Mouse (Mus musculus): ENCODE data around the gene Bco2.

The Bco2 gene

DNA sequence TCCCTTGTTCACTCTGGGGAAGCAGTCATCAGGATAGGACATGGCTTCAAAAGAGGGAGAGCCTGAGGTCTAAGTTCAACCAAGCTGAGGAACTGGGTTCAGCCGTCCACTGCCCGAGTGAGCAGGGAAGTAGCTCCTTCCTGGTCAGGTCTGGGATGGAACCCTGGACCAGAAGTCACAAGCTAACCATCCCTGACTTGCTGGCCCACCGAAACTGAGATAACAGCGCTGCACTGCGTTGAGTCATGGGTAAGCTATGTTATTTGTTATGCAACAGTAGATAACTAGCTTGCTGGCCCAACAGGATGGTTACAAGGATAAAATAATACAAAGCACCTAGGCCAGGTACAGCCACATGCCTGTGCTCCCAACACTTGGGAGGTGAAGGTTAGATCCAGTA lies 39.5 kb downstream of the Bco2 start:
- DNase-seq (ENCODE audit: low spot score): no peak

GRCm38 (mm10) chr9:50507570-50507969 lies 47.4 kb downstream of the Bco2 start:
- DNase-seq (ENCODE audit: low spot score): no peak

DNA sequence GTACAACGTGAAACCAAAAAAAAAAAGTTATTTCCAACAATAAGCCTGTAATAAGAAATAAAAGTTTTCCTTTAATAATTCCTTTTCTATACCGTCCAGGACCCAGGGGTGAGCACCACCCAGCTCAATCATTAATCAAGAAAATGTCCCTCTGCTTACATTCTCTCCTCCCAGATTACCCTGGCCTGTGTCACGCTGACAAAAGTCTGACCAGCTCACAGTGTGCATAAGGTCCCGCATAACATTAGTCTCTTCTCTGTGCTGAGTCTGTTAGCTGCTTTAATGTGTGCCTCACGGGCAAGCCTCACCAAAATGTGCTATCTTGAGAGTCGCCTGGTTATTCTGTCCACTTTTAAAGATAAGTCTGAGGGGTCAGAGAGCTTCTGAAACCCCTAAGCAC lies 49.6 kb downstream of the Bco2 start:
- DNase-seq (ENCODE audit: low spot score): no peak

DNA sequence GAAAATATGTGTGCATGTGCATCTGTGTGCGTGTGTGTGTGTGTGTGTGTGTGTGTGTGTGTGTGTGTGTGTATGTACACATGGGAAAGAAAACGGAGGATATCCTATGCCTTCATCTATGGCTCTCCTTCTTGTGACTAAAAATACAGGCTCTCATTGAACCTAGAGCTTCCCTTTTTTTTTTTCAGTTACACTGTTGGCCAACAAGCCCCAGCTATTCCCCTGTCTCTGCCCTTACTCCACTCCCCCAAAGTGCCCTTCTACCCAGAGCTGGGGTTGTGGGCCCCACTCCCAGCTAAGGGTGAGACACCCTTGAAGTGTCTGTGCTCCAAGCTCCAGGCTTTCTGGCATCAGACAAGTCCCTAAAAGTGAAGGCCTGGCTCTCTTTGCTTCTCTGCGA lies 52.0 kb downstream of the Bco2 start:
- no peak for DNase-seq (ENCODE audit: low spot score)

DNA sequence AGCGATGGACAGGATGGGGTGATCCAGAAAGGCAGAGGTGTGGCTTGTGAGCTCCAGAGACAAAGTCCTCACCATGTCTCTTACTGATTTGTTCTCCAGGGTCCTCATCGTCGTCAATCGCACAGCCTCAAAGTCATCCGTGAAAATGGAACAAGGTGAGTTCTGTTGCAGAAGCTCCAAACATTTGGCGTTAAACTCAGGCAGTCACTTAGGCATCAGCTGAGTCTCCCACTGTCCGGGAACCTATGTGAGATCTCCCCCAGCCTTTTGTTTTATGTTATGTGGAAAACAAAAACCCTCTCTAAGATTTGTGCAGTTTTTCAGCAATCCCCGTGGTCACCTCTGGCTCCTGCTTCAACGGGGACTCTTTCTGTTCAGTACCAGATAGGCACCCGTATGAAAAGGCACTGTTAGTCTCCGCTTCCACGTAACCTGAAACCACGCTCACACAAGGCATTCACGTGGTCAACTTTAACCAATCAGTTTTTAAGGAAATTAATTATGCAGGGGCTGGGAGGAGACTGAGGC lies 53.9 kb downstream of the Bco2 start:
- no peak for DNase-seq (ENCODE audit: low spot score)

DNA sequence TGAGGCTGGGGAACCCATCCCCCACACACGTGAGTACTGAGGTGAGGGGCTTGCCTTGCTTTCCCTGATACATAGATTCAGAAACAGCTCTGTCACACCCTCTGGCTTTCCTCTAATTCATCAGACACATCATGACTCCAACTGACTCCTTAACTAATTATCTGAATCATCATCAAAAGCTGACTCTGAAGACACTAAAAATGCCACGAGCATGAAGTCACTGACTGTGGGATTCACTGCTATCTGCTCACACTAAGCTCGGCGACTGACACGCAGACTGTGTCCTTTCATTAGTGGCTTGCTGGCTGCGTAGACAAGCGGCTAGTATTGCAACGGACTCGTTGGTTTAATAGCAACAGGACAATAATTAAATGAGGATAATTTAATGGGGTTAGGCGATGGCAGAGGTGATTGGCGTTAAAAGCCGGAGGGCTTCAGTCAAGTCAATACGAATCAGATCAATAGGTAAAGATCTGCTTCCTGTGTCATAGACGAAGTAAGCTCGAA lies 54.5 kb downstream of the Bco2 start:
- DNase-seq (ENCODE audit: low spot score): no peak

GRCm38 (mm10) chr9:50499781-50500180 lies 55.2 kb downstream of the Bco2 start:
- no peak for DNase-seq (ENCODE audit: low spot score)

GRCm38 (mm10) chr9:50498815-50499214 lies 56.2 kb downstream of the Bco2 start:
- no peak for DNase-seq (ENCODE audit: low spot score)

GRCm38 (mm10) chr9:50497536-50497935 lies 57.4 kb downstream of the Bco2 start:
- DNase-seq (ENCODE audit: low spot score): no peak

- no peak for DNase-seq (ENCODE audit: low spot score)
These were observed 57.9 kb downstream of the Bco2 start for GRCm38 (mm10) chr9:50497076-50497475.

DNA sequence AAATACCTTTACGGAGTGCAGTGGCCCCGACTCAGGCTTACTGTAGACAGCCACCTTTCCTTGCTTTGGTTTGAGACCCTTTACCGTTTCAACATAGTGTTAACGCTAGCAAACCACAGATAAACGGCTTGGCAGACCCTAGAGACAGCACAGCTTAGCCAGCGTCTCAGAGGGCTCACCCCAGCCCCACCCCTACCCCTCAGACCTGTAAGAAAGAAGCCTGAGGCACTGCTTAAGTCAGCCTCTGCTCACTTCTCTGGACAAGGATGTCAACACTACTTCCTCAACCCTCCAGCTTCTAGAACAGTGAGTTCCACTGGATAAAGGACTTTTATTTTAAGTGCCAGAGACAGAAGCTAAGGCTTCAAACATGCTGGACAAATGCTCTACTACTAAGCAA lies 58.4 kb downstream of the Bco2 start:
- DNase-seq (ENCODE audit: low spot score): no peak

DNA sequence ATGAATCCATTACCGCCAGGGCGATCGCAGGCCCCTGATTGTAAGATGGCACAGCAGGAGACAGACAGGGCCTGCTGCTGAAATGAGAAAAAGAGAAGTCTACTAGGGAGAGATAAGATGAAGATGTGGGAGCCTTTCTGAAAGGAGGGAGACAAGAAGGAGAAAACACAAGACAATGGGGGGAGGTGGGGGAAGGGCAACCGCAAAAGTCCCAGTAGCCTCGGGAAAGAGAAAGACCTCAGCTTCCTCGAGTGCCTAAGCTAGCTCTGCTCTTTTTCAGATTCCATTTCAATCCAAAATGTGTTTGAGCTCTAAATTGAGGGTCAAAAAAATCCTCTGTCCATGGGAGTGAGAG lies 58.9 kb downstream of the Bco2 start:
- no peak for DNase-seq (ENCODE audit: low spot score)

DNA sequence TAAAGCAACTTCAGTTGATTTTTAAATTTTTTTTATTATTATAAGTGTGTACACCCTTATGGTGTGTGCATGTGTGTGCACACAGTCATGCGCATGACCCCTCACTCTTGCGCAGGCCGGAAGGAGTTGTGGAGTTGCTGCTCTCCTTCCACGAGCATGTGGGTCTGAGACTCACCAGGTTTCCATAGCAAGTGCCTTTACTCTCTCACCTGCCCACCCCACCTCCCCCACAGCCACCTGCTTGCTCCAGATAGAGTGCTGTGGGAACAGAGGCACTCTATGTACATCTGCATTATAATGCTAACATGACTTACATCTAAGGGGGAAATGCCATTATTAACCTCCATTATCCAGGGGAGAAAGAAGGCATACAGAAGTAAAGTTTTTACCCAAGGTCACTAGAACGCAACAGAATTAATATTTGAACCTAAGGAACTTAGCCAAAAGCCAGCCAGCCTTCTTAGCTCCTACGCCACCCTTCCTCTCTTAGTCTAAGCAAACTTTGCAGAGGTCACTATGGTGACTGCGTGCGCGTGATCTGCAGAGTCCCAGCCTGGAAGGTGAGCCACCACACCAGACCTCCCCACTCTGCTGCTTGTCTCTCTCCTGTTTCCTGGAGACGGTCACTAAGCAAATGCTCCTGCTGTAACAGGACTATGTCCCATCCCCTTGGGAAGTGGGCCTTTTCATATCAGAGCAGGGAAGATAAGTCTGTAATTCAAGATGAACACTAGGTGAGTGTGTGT lies 59.4 kb downstream of the Bco2 start:
- no peak for DNase-seq (ENCODE audit: low spot score)

- DNase-seq (ENCODE audit: low spot score): no peak
These were observed 60.7 kb downstream of the Bco2 start, which contains the start of gene Plet1 for GRCm38 (mm10) chr9:50494311-50494710. TSS of gene Plet1 (plus strand) at chr9:50494525.

GRCm38 (mm10) chr9:50493777-50494176 lies 61.2 kb downstream of the Bco2 start:
- DNase-seq (ENCODE audit: low spot score): no peak

GRCm38 (mm10) chr9:50491531-50492045 lies 63.4 kb downstream of the Bco2 start:
- DNase-seq (ENCODE audit: low spot score): no peak

DNA sequence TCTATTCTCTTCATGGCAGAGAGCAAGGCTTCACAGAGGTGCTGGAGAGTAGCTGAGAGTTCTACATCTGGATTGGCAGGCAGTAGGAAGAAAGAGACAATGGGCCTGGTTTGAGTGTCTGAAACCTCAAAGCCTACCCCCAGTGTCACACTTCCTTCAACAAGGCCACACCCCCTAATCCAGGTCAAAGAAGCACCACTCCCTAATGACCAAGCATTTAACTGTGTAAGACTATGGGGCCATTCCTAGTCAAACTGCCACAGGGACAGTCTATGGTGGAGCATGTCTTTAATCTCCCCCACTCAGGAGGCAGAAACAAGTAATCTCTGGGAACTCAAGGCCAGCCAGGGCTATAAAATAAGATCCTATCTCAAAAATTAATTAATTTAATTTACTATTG lies 64.1 kb downstream of the Bco2 start:
- DNase-seq (ENCODE audit: low spot score): no peak

DNA sequence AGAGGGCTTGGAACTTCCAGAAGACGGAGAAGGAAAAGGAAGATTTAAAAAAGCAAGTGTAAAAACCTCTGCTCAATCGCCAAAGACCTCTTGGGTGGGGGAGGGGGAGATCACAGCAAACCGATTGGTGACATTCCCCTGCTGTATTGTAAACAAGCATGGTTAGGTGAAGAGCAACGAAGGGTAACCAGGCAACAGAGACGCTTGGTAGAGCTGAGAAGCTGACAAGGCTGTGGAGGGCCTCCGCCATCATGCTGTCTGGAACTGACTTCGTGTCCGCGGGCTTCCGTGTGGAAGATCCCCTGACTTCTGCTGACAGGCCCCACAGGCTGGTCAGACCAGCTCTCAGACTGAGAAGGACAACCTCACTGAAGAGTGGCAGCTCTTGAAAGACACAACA lies 69.5 kb downstream of the Bco2 start:
- DNase-seq (ENCODE audit: low spot score): no peak

Data from layer of hippocampus, adult 11-12 months (tissue).